Mouse (Mus musculus): Measurements from ENCODE around the gene Erc1.

DNA sequence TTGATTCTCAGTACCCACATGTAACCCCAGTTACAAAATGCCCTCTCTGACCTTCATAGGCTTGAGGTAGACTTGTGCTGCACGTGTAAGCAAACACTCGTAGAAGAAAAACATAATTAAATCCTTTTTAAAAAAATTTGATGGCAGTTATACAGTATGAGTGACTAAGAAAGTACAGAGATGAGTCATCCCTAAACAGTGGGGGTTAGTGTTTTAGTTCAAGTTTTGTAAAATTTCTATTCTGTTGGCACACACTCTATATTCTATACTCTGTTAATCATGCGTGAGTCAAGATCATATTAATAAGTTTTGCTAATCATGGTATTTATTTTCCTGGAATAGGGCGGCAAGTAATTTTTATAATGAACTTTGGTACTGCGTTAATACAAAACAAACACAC, 155.2 kb downstream of the Erc1 start:
- TF ChIP-seq CTCF (IDR thresholded peaks at IDR 0.05; ENCODE audit: extremely low read depth, insufficient read depth, insufficient read length, insufficient replicate concordance) (no peak), POLR2A (IDR thresholded peaks at IDR 0.05; ENCODE audit: low read depth, low read length) (no peak)

All from spleen, adult 2 months (tissue).